Mouse (Mus musculus): ENCODE data around the gene Kat2b.
"Not testable (repeated sequence)": the region's sequence is repeated elsewhere in the genome, so short reads cannot be mapped to it uniquely, and the experiment has no call there.

DNA sequence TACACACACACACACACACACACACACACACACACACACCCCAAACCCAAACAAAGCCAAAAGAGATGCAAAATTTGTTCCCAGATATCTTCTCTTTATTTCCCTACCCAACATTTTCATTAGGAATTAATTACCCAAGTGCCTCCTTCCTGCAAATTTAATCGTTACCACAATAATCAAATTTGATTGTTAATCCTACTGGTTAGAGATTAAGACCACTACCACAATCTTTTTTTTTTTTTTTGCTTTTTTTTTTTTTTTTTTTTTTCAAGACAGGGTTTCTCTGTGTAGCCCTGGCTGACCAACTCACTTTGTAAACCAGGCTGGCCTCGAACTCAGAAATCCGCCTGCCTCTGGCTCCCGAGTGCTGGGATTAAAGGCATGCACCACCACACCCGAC lies 4.3 kb downstream of the Kat2b start:
- TF ChIP-seq CTCF (IDR thresholded peaks at IDR 0.05; ENCODE audit: low read depth, low read length); EP300 (IDR thresholded peaks at IDR 0.05; ENCODE audit: insufficient read depth, low read depth, low read length): not testable (repeated sequence)

Data from ES-Bruce4 (cell line).